Mouse (Mus musculus): ENCODE measurements around the gene Cela3b.

The Cela3b gene

GRCm38 (mm10) chr4:137375314-137376278 is 54.7 kb downstream of the Cela3b start:
- TF ChIP-seq GATA4 (IDR thresholded peaks at IDR 0.05; ENCODE audit: insufficient replicate concordance, low read length) = no peak

- TF ChIP-seq GATA4 (IDR thresholded peaks at IDR 0.05; ENCODE audit: insufficient replicate concordance, low read length) = no peak; the same call in 1 of the 2 replicates
Measured at GRCm38 (mm10) chr4:137373711-137374110, 56.6 kb downstream of the Cela3b start.

- peak; percentile 40; the same call in 1 of the 2 replicates for TF ChIP-seq GATA4 (IDR thresholded peaks at IDR 0.05; ENCODE audit: insufficient replicate concordance, low read length)
Measured at GRCm38 (mm10) chr4:137371596-137372523, 58.5 kb downstream of the Cela3b start.
